Mouse (Mus musculus): ENCODE measurements around the gene Calcr.
"Not testable (repeated sequence)": the region's sequence is repeated elsewhere in the genome, so short reads cannot be mapped to it uniquely, and the experiment has no call there.

Gene Calcr

GRCm38 (mm10) chr6:3764230-3764764 lies at the start of gene Calcr:
Gene Calcr, minus strand, starts transcription at chr6:3764714.
- no peak for DNase-seq (ENCODE audit: low spot score)

DNA sequence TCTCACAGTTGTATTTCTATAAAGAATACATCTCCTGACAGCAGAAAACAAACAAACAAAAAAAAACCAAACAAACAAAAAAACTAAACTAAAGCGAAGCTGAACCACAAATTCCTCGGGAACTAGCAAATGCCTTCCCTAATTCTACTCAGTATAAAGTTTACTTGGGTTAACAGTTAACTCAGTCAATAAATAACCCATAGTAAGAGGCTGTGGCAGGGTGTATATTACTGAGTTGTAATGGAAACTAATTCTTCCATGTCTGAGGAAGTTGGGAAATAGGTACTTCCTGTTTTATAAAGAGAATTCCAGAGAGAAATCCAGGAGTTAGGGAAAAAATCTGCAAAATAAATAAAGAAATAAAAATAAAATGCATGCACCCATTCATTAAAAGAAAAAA lies 3.0 kb upstream of the Calcr start:
- no peak for DNase-seq (ENCODE audit: low spot score)

- no peak for DNase-seq (ENCODE audit: low spot score)
These were observed 1.1 kb downstream of the Calcr start for GRCm38 (mm10) chr6:3763171-3763967.

- DNase-seq (ENCODE audit: low spot score) = no peak
These were observed 12.9 kb downstream of the Calcr start for GRCm38 (mm10) chr6:3751576-3751975.

DNA sequence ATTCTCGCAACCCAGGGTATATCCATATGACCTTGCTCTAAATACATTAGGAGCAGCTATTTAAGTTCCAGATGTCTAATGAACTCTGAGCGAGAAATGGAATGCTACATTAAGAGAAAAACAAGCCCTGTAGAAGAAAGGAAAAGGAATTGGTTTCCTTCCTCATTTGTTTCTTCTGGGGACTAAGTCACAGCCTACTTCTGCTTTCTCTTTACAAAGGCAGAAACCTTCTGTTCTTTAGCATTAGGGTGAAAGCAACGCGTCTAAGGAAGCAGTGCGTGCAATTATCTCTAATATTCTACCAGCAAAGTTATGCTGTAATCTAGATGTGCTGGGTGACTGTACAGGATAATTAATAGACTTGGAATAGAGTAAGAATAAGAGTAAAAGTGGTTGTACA lies 14.9 kb downstream of the Calcr start:
- no peak for DNase-seq (ENCODE audit: low spot score)

DNA sequence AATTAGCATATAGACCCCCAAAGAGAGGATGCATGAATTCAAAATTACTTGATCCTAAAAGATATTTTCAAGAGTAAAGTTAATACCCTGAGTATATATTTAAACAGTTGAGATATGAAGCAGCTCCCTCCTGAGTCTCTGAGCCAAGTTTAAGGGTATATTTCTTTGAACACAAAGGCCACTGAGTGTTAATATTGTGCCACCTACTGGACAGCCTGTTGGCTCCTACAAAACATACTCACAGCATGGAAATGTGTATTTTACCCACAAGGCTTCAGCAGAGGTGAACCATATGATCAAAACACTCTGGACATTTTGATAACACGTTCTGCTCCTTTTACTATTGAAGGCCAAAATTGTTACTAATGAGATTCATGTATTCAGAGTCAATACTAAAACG lies 19.0 kb downstream of the Calcr start:
- DNase-seq (ENCODE audit: low spot score) = no peak

GRCm38 (mm10) chr6:3741996-3742713 lies 22.4 kb downstream of the Calcr start:
- no peak for DNase-seq (ENCODE audit: low spot score)

- DNase-seq (ENCODE audit: low spot score) = no peak
These were observed 23.2 kb downstream of the Calcr start for GRCm38 (mm10) chr6:3741296-3741695.

DNA sequence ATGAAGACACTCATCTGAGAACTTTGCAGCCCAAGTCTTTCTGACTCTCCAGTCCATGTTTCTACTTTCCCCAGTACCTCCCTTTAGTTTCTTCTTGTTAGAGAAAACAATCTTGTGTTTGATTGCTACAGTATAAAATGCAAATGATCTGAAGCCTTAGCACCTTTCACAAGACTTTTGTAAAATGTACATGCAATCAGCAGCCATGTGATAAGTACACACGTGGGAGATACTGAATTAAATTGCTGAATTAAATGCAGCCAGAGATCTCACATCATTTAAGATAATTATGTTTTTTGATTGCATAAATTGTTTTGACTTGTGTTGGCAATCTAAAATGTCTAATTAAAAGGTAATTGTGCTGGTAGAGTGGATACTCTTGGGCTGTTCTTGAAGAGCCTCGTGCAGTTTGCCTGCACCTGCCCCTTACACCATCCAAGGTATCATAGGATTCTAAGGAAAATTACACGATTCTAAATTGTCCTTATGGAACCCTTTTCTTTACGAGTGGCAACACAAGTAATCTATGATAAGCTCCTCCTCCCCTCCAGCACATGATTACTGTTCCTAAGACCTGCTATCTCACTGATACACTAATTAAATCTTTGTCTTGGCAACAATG lies 34.2 kb downstream of the Calcr start:
- no peak for DNase-seq (ENCODE audit: low spot score)

DNA sequence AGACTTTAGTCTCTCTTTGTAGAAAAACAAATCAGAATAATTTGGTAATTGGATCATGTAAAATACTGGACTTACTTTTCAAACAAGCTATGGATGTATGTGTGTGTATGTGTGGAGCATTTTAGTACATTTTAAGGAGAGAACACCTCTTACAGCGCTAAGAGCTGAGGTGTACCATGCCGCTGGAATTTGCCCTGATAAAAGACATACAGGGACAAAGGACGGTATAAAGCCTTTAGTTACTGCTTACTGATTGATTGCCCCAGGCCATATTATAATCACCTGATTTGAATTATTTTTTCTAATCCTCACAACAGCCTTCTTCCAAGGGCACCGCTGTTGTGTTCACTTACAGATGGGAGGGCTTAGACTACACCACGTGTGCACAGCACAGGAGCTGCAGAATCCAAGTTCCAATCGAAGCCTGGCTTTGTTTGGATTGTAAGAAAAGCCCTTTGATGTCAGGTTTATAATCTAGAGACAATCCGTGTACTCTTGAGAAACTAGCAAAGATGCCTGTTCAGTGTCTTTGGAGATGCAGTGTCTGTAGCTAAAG lies 76.3 kb downstream of the Calcr start:
- no peak for DNase-seq (ENCODE audit: low spot score)

DNA sequence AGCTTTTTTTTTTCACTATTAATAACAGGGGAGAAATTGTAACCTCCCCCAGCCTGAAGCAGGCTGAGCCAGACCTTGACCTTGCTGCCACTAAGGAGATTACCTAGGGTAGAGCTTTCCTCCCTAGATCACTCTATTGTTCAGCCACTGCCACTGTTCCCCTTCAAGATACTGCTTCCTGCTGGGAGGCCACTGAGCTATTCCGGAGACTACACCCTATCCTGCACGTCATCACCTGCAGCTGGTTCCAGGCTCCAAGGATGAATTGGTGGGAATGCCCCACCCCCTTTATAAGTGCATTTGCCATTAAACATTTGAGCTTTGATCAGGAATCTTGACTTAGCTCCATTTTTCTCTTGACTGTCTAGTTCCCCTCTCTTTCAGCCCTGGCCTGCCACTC lies 86.2 kb downstream of the Calcr start:
- DNase-seq (ENCODE audit: low spot score) = not testable (repeated sequence)

DNA sequence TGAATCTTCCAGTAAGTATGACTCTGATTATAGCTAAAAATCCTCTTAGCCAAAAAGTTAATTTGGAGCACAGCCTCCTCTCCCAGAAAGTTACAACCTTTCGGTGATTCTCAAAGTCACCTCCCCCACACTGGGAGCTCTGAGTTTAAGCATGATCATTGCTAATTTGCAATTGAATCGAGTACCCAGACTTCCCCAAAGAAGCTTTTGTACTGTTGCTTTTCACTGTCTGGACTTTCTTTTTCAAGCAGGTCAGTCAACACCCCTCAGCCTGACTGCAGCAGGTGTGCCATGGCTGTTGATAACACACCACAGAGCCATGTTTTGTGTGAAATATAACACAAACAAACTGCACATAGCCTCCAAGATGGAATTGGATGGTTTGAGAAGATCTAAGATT lies 86.7 kb downstream of the Calcr start:
- no peak for DNase-seq (ENCODE audit: low spot score)

DNA sequence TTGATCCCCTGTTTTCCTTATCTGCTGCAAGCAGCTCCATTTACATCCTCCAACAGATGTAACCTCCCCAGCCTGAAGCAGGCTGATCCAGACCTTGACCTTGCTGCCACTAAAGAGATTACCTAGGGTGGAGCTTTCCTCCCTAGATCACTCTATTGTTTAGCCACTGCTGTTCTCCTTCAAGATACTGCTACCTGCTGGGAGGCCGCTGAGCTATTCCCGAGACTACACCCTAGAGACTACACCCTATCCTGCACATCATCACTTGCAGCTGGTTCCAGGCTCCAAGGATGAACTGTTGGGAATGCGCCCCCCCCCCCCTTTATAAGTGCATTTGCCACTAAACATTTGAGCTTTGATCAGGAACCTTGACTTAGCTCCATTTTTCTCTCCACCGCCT lies 92.6 kb downstream of the Calcr start:
- DNase-seq (ENCODE audit: low spot score) = not testable (repeated sequence)

DNA sequence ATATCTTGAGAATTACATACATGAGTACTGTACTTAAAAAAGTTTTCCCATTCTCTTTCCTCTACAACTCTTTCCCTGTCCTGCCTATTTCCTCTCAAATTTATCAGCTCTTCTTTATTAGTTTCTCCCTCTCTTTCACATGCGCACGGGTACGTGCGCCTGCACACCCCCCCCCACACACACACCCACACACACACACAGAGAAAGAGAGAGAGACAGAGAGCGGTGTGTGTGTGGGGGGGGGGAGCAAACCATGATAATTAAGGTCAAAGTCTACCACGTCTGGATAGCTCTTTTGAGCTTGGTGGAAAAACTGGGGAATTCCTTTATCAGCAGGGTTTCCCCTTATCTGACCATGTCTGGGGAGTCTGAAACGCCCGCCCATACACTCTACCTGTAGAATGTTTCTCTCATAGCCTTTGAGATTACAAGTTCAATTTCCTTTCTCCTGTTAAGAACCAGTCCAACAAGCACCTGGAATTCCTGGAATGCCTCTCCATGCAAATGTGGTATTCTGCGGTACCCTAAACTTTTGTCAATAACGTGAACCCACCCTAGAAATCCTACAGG lies 100.3 kb downstream of the Calcr start:
- DNase-seq (ENCODE audit: low spot score) = no peak

DNA sequence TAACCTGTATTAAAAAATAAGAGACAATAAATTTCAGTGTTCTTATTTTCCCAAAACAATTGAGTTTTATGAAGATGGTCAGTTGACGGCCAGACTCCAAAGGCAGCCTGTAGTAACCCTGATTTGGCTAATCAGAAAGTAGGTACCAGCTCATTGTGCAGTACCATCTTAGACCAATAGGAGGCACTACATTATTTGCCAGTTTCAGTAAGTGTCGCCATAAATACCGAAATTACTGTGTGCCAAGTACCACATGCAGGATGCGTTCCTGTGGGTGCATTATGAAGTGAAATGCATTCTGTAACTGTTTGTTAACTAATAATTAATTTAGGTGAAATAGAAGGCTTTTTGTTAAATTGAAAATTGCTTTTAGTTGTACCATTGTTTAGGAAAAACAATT lies 106.1 kb downstream of the Calcr start:
- DNase-seq (ENCODE audit: low spot score) = no peak

All from testis, postnatal 14 days (tissue).